Mouse (Mus musculus) mesoderm, embryonic 11.5 days (tissue): ENCODE data around the gene Pgm1.

Source experiments
- DNase-seq: peaks from one replicate; pipeline ENCODE4 v3.0.0-alpha.2; 2012; ENCODE audit warnings: low read depth, low spot score

Gene Pgm1

DNA sequence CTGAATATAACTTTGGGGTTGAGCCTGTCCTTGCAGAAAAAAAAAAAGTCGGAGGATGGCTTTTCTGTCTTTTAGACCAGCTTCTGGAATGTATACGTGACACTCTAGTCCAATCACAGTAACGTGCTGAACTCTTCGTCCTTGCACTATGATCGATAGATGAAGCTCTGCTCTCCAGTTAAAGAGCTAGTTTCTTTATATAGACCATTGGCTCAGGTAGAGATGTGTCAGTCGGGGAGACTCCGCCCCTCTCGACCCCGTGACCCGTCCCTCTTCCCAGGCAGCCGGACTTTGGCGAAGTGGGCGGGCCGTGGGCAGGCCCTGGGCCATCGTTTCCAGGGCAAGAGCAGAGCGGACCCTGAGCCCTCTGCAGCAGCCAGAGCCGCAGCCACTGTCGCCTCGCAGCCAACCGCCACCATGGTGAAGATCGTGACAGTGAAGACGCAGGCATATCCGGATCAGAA, at the start of gene Pgm1:
TSS of gene Pgm1 (plus strand) at position 266 of the 464 bp plus-strand sequence.
- DNase-seq, result peak; percentile 71

GRCm38 (mm10) chr4:99881882-99882281, 47.3 kb upstream of the Pgm1 start:
- DNase-seq, result peak; percentile 12

- DNase-seq, result no peak
Observed at GRCm38 (mm10) chr4:99882405-99882804, 46.8 kb upstream of the Pgm1 start.

GRCm38 (mm10) chr4:99913894-99914451, 15.2 kb upstream of the Pgm1 start:
- DNase-seq, result peak; percentile 38

DNA sequence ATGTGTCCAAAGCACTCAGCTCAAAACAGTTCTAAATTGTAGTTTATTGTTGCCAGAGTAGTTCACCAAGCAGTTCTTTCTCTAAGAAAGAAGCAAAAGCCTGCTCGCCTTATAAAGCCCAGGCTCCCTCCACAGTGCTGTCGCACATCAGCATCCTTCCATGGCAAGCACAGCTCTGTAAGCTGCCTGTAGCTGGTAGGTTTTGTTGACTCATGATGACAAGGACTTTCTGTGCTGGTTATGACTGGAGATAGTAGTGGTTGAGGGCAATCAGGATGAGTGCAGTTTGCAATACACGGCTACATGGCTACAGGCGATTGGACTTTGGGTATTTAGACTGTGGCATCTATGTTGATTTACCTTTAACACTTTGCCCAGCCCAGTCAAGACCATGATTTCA, 2.8 kb upstream of the Pgm1 start:
- DNase-seq, result no peak

GRCm38 (mm10) chr4:99928521-99928920, 693 bp upstream of the Pgm1 start:
- DNase-seq, result no peak

GRCm38 (mm10) chr4:99929613-99930517, 651 bp downstream of the Pgm1 start, which contains the start of gene Itgb3bp:
Gene Itgb3bp (minus strand): TSS chr4:99929813.
- DNase-seq, result peak; percentile 81

GRCm38 (mm10) chr4:99930518-99931239, 1.5 kb downstream of the Pgm1 start:
- DNase-seq, result no peak

DNA sequence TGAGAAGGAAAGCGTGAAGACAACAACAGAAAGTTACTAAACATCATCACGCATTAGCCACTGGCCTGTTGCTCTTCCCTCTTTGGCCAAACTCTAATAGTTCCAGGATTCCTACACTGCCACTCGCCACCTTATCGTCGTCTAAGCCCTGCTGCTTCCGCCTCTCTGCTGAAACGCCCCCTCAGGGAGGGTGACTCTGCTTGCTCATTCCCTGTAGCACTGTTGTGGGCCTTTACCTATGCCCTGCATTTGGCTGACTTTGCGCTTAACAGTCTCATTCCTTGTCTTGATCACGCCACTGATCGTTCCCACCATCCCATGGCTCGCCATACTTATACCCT, 2.0 kb downstream of the Pgm1 start:
- DNase-seq, result no peak

- no peak for DNase-seq
Observed at GRCm38 (mm10) chr4:99931807-99932206, 2.6 kb downstream of the Pgm1 start.

DNA sequence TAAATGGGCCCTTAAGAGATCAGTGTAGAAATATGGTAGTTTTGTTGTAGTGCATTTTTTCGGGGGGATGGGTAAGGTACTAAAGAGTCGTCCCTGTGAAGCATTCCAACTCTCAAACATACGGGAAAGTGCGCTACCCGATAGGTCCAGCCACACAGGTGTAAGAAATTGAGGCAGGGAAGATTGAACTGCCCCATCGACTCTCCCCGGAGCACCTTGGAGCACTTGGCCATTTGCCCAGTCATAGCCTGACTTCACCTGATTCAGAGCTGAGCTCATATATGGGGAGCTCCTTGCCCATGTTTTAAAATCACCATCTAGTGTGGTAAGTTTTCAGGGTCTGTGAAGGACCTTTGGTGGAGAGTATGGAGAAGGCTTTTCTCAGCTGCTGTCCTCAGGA, 5.6 kb downstream of the Pgm1 start:
- DNase-seq, result no peak

GRCm38 (mm10) chr4:99936278-99936677, 7.1 kb downstream of the Pgm1 start:
- no peak for DNase-seq

DNA sequence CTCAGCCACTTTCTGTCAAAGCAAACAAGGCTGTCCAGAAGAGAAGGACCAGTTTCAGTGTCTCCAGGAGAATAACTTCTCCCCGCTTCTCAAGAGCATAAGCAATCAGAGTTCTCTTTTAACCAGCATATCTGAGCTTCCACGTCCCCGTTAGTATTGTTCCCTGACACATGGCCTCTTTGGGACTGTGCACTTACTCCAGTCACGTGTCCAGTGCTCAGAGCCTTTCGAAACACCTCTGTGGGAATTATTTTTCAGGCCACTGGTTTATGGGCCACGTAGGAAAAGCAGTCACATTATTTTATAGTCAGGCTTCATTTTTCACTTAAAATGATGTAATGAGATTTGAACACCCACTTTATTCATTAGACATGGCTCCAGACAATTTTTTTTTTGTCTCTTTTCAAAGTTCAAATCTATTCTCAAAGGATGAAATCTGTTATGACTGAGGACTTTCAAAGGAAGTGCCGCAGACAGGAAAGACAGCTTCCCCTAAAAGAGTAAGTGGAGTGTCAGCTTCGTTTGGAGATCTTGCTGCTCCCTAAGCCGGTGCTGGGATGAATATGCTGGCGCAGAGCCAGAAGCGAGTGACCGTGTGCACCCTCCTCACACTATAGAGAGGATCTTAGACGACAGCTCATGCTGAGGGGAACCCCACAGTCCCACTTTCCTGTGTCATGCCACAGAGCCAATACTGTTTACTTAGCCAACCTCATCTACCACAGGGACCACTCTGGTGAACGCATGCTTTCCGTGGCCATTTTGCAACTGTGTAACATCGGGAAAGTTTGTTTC, 10.7 kb downstream of the Pgm1 start:
- DNase-seq, result peak; percentile 23

DNA sequence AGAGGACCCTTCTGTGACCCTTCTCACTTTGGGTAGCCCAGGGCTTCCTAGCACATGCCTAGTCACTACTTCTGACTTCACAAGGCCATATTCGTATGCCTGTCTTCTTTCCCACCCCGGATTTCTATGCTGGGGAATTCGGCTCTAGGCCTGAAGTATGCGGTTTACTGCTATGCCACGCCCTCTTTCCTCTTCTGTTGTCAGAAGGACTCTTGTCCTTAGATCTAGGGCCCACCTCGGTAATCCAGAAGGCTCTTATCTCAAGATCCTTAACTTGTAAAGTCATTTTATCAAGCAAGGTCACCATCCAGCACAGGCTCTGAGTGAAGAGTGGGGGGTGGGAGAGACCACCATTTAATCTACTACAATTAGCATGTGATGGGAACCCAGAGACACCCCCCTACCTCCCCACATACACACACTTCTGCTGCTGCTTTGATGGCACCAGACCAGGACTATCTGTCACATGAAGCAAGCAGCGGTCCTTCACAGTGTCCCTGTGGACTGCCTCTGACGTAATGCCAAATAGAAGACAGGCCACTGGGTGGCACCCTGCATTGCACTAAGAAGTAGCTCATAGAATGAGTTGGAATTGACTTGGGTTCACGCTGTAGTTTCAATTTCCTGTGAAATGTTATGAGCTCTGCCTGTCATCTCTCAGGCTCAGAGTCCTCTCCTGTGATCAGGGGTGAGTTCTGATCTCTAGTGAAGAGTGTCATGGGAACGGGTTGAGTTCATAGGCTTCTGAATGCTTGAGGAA, 12.6 kb downstream of the Pgm1 start:
- DNase-seq, result no peak

GRCm38 (mm10) chr4:99944606-99945005, 15.4 kb downstream of the Pgm1 start:
- no peak for DNase-seq

DNA sequence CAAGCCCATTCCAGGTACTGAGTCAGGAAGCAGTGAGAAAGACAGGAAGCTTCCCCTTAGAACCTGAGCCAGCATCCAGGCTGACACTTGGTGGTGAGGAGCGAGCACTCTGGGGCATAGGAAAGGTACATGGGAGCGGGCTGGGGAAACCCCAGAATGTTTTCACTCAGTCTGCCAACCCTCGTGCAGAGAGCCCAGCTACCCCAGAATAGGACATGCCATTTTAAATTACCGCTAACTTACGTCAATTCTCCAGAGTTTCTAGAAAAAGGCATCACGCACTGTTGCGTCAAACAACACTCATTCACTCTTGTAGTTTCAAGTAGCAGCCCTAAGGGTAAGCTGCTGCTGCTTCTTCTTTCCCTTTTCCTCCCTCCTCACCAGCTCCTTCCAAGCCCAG, 15.8 kb downstream of the Pgm1 start:
- DNase-seq, result no peak

DNA sequence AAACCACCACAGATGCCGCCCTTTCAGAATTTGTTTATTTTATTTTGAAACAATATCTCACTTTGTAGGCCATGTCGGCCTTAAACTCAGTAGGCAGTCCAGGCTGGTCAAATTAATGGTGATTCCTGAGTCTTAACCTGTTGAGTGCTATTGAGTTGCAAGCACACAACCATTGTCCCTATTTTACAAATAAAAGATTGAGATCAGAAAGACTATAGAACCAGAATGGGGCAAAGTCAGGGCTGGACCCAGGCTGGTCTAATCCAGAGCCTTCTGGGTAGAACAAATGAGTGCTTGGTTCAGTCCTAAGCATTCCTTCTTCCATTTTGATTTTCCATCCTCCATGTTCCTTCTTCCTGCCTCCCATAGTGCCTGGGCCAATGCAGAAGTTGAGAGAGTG, 17.3 kb downstream of the Pgm1 start:
- no peak for DNase-seq

GRCm38 (mm10) chr4:99947192-99947591, 18.0 kb downstream of the Pgm1 start:
- peak; percentile 43 for DNase-seq

GRCm38 (mm10) chr4:99947896-99948295, 18.7 kb downstream of the Pgm1 start:
- DNase-seq, result no peak

GRCm38 (mm10) chr4:99953904-99954303, 24.7 kb downstream of the Pgm1 start:
- no peak for DNase-seq

DNA sequence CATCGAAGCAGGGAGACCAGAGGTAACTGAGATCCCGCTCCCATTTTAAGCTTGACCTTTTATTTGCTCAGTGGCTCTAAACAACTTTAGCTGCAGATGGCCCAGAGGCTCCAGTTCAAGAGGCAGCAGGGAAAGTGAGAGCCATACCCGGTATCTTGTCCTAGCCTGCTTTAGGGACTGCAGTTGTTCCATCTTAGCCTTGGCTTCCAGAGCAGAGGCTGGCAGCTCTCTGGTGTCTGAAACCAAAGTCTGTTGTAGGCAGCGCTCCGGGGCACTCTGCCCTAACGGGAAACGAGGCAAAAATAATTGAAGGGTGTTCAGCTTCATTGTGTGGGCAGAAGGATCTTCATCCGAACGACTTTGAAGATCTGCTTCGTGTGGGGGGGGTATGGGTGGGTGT, 26.2 kb downstream of the Pgm1 start:
- DNase-seq, result no peak
